Mouse (Mus musculus): ENCODE measurements around the gene Phf19. TPM values are rescaled to one million over a fixed set of nuclear protein-coding genes. Genes with fewer than 3 reads are reported as not detected.

Phf19 gene
- total and polyA plus RNA-seq, 3 experiments, result 10.2 to 26.2 TPM; not detected in 1

DNA sequence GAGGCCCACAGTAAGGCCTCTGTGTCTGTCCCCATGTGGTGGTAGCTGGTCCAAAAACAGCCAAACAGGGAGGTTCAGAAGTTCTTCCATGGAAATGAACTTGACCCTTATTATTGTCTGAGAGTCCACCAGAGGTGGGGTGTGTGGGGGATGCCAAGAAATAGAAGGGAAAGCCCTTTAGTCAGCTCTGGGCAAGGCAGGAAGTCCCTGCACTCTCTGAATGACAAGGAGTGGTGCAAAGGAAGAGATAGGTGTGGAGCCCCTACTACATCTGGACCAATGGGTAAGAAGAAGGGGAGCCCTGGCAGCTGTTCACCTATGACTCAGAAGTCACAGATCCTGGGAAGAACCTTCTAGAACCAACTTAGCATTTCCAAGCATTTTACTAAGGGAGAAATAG is 40.5 kb upstream of the Phf19 start:
- no peaks in the 10 kb centered on the region; a peak in 2 of 4 replicates for H3K27me3 ChIP-seq (ENCODE audit: control insufficient read depth in 1 of 2, insufficient read depth in 2 of 2, low read length in 2 of 2)
- H3K27ac ChIP-seq (ENCODE audit: control insufficient read depth, low read depth, low read length), result no peak overlapping the region
- no peak for TF ChIP-seq HCFC1 (IDR thresholded peaks at IDR 0.05; ENCODE audit: low read depth, low read length)
- no peak for TF ChIP-seq NRF1 (IDR thresholded peaks at IDR 0.05; ENCODE audit: insufficient read depth, low read depth, low read length, poor library complexity, severe bottlenecking)
- TF ChIP-seq USF2 (IDR thresholded peaks at IDR 0.05; ENCODE audit: borderline replicate concordance in 1 of 2, insufficient read depth in 1 of 2, low read depth in 1 of 2, low read length in 2 of 2), result no peak
- TF ChIP-seq SMC3 (IDR thresholded peaks at IDR 0.05; ENCODE audit: low read depth, low read length), result no peak
- no peak for TF ChIP-seq TCF12 (IDR thresholded peaks at IDR 0.05; ENCODE audit: low read depth, low read length)
- TF ChIP-seq ZMIZ1 (IDR thresholded peaks at IDR 0.05; ENCODE audit: low read depth, low read length), result no peak
- TF ChIP-seq CHD1 (IDR thresholded peaks at IDR 0.05; ENCODE audit: low read depth, low read length), result no peak
- TF ChIP-seq EP300 (IDR thresholded peaks at IDR 0.05; ENCODE audit: low read depth in 1 of 2, low read length in 2 of 2), result no peak
- no peak for TF ChIP-seq ETS1 (IDR thresholded peaks at IDR 0.05; ENCODE audit: low read depth, low read length)
- H3K9me3 ChIP-seq (replicated peaks; ENCODE audit: insufficient read depth, low read length), result no peaks in the 10 kb centered on the region
- H3K36me3 ChIP-seq (ENCODE audit: control insufficient read depth in 1 of 2, insufficient read depth in 2 of 2, low read length in 2 of 2), result no peaks in the 10 kb centered on the region
- no peak overlapping the region for H3K4me3 ChIP-seq (ENCODE audit: control insufficient read depth in 1 of 2, insufficient read depth in 1 of 2, low read depth in 2 of 2, low read length in 2 of 2)
- H3K4me1 ChIP-seq (ENCODE audit: control insufficient read depth in 1 of 2, insufficient read depth in 2 of 2, low read length in 2 of 2), result peaks cover 0 to 11% of the 10 kb centered on the region in 2 experiments; a peak in 1 of 4 replicates
- DNase-seq (ENCODE audit: low read depth, low spot score), result no peak
- H3K79me2 ChIP-seq (ENCODE audit: control insufficient read depth, insufficient read depth, low read length, poor library complexity), result no peaks in the 10 kb centered on the region
- no peak overlapping the region for H3K9ac ChIP-seq (ENCODE audit: control insufficient read depth, low read depth, low read length, poor library complexity, severe bottlenecking)

DNA sequence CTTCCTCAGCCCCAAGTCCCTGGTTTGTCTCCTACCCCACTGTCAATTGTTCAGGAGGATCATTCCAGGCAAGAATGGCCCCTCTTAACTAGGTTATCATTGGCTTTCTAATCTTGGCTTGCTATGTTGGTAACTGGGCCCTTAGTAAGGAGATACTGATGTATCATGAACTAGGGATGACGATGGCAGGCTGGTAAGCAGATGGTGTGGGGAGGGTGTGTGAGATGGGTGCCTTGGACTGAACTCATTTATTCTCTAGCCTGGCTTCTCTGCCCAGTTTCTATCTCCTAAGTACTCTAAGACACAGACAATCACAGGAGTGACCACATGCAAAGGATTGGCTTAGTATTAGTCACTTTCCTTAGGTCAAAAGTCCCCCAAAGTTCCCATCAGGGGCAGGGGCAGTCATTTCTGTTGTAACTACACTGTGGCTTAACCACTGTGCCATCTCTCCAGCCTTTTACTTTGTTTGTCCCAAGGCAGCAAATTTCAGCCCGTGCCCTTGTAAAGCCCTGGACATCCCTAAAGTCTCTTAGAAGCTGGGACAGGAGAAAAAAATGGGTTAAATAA is 39.8 kb upstream of the Phf19 start:
- TF ChIP-seq UBTF (IDR thresholded peaks at IDR 0.05; ENCODE audit: borderline replicate concordance, insufficient read depth, low read depth, low read length) (no peak), ZC3H11A (IDR thresholded peaks at IDR 0.05; ENCODE audit: low read depth, low read length) (no peak), TAL1 (IDR thresholded peaks at IDR 0.05; ENCODE audit: low read length) (no peak), ZMIZ1 (IDR thresholded peaks at IDR 0.05; ENCODE audit: low read depth, low read length) (no peak), HCFC1 (IDR thresholded peaks at IDR 0.05; ENCODE audit: low read depth, low read length) (no peak)
- no peak overlapping the region for H3K27ac ChIP-seq (ENCODE audit: control insufficient read depth, low read depth, low read length)
- H3K9ac ChIP-seq (ENCODE audit: control insufficient read depth, low read depth, low read length, poor library complexity, severe bottlenecking), result no peak overlapping the region
- H3K9me3 ChIP-seq (replicated peaks; ENCODE audit: insufficient read depth, low read length), result no peaks in the 10 kb centered on the region
- no peaks in the 10 kb centered on the region; a peak in 1 of 4 replicates for H3K27me3 ChIP-seq (ENCODE audit: control insufficient read depth in 1 of 2, insufficient read depth in 2 of 2, low read length in 2 of 2)
- H3K4me3 ChIP-seq (ENCODE audit: control insufficient read depth in 1 of 2, insufficient read depth in 1 of 2, low read depth in 2 of 2, low read length in 2 of 2), result no peak overlapping the region
- DNase-seq (ENCODE audit: low read depth, low spot score), result no peak
- H3K4me1 ChIP-seq (ENCODE audit: control insufficient read depth in 1 of 2, insufficient read depth in 2 of 2, low read length in 2 of 2), result peaks cover 0 to 11% of the 10 kb centered on the region in 2 experiments; a peak in 1 of 4 replicates
- H3K79me2 ChIP-seq (ENCODE audit: control insufficient read depth, insufficient read depth, low read length, poor library complexity), result no peaks in the 10 kb centered on the region
- no peaks in the 10 kb centered on the region for H3K36me3 ChIP-seq (ENCODE audit: control insufficient read depth in 1 of 2, insufficient read depth in 2 of 2, low read length in 2 of 2)

GRCm38 (mm10) chr2:34953018-34953417 is 39.2 kb upstream of the Phf19 start:
- Histone ChIP-seq H3K27ac (ENCODE audit: control insufficient read depth, low read depth, low read length) (no peak overlapping the region), H3K36me3 (ENCODE audit: control insufficient read depth in 1 of 2, insufficient read depth in 2 of 2, low read length in 2 of 2) (no peaks in the 10 kb centered on the region), H3K4me1 (ENCODE audit: control insufficient read depth in 1 of 2, insufficient read depth in 2 of 2, low read length in 2 of 2) (peaks cover 0 to 10% of the 10 kb centered on the region in 2 experiments; a peak in 1 of 4 replicates), H3K27me3 (ENCODE audit: control insufficient read depth in 1 of 2, insufficient read depth in 2 of 2, low read length in 2 of 2) (no peaks in the 10 kb centered on the region; a peak in 1 of 4 replicates), H3K79me2 (ENCODE audit: control insufficient read depth, insufficient read depth, low read length, poor library complexity) (no peaks in the 10 kb centered on the region), H3K9me3 (replicated peaks; ENCODE audit: insufficient read depth, low read length) (no peaks in the 10 kb centered on the region), H3K4me3 (ENCODE audit: control insufficient read depth in 1 of 2, insufficient read depth in 1 of 2, low read depth in 2 of 2, low read length in 2 of 2) (no peak overlapping the region), H3K9ac (ENCODE audit: control insufficient read depth, low read depth, low read length, poor library complexity, severe bottlenecking) (no peak overlapping the region)
- TF ChIP-seq ZNF384 (IDR thresholded peaks at IDR 0.05; ENCODE audit: low read depth, low read length) (no peak), POLR2AphosphoS5 (IDR thresholded peaks at IDR 0.05; ENCODE audit: borderline replicate concordance, low read depth, low read length) (no peak), GATA1 (IDR thresholded peaks at IDR 0.05; ENCODE audit: low read depth, low read length) (no peak), CHD1 (IDR thresholded peaks at IDR 0.05; ENCODE audit: low read depth, low read length) (no peak), SMC3 (IDR thresholded peaks at IDR 0.05; ENCODE audit: low read depth, low read length) (no peak), RCOR1 (IDR thresholded peaks at IDR 0.05; ENCODE audit: low read depth, low read length) (no peak), TBP (IDR thresholded peaks at IDR 0.05; ENCODE audit: low read depth, low read length) (no peak), ETS1 (IDR thresholded peaks at IDR 0.05; ENCODE audit: low read depth, low read length) (no peak), POLR2A (IDR thresholded peaks at IDR 0.05; ENCODE audit: control insufficient read depth in 1 of 2, insufficient read depth in 1 of 2, low read depth in 1 of 2, low read length in 2 of 2, poor library complexity in 1 of 2) (no peak), MAX (IDR thresholded peaks at IDR 0.05; ENCODE audit: low read length) (no peak), EP300 (IDR thresholded peaks at IDR 0.05; ENCODE audit: low read depth in 1 of 2, low read length in 2 of 2) (no peak), RAD21 (IDR thresholded peaks at IDR 0.05; ENCODE audit: low read depth, low read length) (no peak), POLR2AphosphoS2 (IDR thresholded peaks at IDR 0.05; ENCODE audit: low read length) (no peak), ELF1 (IDR thresholded peaks at IDR 0.05; ENCODE audit: low read depth, low read length) (no peak)
- DNase-seq (ENCODE audit: low read depth, low spot score), result peak; percentile 21

Measured in MEL (cell line).